Mouse (Mus musculus) effector memory CD4-positive, alpha-beta T cell, adult 5 months (primary cell): Measurements from ENCODE around the gene 1810024B03Rik. TPM values are rescaled to one million over a fixed set of nuclear protein-coding genes. Genes with fewer than 3 reads are reported as not detected.

Experiments used
- polyA plus RNA-seq: library from polyadenylated mRNA; unstranded; fragments of 100-300 nt; shearing (Covaris generic); gene quantifications from one replicate; pipeline ENCODE4 v1.2.1, GENCODE M21; 2017

The 1810024B03Rik gene
- polyA plus RNA-seq: 0.57 TPM

DNA sequence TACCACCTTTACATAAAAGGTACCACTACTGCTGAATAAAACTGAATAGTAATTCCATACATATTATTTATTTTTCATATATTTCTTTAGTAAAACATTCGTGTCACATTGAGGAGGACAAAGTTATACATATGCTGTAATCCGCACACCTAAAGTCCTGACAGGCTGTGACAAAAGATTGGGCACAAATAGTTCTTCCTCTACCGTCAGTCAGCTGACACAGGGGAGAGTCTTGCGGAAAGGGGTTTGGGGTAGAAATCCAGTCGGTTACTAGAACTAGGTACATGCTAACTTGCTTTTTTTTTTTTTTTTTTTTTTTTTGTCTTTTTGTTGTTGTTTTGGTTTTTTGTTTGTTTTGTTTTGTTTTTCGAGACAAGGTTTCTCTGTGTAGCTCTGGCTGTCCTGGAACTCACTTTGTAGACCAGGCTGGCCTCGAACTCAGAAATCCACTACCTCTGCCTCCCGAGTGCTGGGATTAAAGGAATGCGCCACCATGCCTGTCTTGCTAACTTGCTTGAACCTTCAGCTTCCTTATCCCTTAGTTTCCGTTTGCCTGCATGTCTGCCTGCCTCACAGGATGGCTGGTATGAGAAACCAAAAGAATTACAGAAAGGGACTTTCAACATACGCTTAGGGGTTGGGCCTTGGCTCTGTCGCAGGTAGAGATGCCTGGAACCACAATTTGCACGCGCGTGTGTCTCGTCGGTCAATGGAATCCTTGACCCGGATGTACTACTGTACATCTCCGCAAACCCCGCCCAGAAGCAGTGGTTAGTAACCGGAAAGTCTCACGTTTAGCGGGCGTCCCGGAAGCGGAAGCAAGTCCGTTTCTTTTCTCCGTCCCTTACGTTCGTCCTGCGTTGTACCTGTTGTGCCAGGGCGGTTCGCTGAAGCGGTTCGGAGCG is at the start of gene 1810024B03Rik, which contains the start of gene Snrnp200:
1810024B03Rik (minus strand) TSS at position 734 of the 905 bp plus-strand sequence.
Snrnp200 (plus strand) TSS at position 840 of the 905 bp plus-strand sequence.

DNA sequence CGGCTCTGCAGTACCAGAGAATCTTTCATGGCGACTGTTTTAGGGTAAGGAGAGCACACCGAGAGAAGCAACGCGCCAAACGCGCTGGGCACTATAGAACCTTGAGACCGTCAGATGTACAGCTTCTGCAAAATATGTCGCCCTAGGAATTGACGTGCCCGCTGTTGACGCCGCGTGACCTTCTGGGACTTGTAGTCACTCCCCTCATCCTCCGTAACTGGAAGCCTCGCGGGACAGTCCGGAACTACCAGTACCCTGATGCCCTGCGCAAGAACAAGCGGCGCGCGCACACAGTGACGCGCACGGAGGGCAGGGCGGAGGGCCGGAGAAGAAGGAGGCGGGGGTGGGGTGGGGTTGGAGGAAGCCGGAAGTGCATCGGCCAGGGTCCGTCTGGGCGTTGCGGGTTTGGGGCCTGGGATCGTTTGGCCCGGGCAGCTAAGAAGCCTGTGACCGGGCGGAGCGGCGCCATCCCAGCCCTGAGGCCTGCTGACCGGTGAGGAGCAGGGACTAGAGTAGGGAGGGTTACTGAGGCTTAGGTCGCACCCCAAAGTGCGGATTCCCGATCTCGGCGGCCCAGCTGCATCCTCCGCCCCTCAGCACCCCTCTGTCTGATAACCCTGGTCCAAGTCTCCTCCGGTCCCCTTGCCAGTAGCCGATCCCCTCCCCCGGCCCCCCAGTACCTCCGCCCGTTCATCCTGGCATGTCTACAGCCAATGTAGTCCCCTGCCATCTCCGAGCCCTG is 39.7 kb upstream of the 1810024B03Rik start, which contains the start of the genes Ciao1 and Tmem127:
Ciao1 (minus strand) TSS at position 225 of the 742 bp plus-strand sequence.
Tmem127 (plus strand) TSS at position 317 of the 742 bp plus-strand sequence.

DNA sequence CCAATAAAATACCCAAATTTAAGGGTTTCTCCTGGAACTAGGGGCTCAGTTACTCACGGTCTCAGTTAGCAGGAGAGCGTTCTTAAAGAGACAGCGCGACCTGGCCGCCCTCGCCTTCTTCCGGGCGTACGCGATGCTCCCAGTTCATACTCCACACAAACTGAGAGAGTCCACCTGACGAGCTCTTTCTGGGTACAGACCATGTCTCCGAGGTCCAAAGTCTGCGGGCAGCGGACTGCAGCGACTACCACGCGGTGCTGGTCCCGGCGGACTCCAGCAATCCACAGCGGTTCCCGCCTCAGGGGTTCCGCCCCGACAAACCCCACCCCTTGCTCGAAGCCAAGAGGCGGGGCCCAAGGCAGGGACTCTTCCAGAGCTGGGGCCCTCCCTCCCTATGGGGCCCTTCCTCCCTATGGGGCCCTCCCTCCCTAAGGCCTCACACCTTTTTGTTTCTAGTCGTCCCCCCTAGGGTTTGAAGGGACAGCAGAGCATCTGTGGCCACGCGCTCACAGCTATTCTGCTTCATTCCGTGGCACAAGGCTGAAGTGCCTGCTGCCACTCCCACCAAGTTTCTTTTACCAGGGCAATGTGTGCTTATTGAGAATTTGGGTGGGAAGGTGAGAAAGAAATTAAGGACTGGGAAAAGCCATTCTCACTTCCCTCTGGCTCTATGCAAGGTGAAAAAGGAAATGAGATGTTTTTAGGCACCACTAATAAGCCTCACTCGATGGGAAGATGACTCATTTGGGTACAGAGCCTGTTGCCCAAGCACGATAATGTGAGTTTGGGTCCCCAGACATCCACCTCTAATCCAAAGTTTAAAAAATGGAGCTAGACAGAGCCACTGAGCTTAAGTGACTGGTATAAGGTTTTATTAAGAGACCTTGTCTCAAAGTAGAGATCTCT is 64.7 kb downstream of the 1810024B03Rik start, which contains the start of gene Itpripl1:
Itpripl1 (minus strand) TSS at position 285 of the 906 bp plus-strand sequence.

Other genes starting within 250 kb of the 1810024B03Rik start
- gene Ap4e1, start 199.6 kb downstream of the 1810024B03Rik start, polyA plus RNA-seq: 13.7 TPM
- gene Blvra, start 137.6 kb downstream of the 1810024B03Rik start, polyA plus RNA-seq: 36.1 TPM
- gene Ncaph, start 74.3 kb downstream of the 1810024B03Rik start, polyA plus RNA-seq: 3.4 TPM
- gene Itpripl1, start 64.8 kb downstream of the 1810024B03Rik start, polyA plus RNA-seq: 2.1 TPM
- 88.5 TPM for gene Snrnp200, start 106 bp upstream of the 1810024B03Rik start, polyA plus RNA-seq
- 69.0 TPM for gene Ciao1, start 39.5 kb upstream of the 1810024B03Rik start, polyA plus RNA-seq
- gene Tmem127, start 39.6 kb upstream of the 1810024B03Rik start, polyA plus RNA-seq: 35.9 TPM
- gene Stard7, start 61.9 kb upstream of the 1810024B03Rik start, polyA plus RNA-seq: 51.3 TPM
- gene Dusp2, start 127.9 kb upstream of the 1810024B03Rik start, polyA plus RNA-seq: 749 TPM
- gene Astl, start 130.4 kb upstream of the 1810024B03Rik start, polyA plus RNA-seq: not detected
- not detected for gene Adra2b, start 154.9 kb upstream of the 1810024B03Rik start, polyA plus RNA-seq
- not detected for gene Gpat2, start 216.9 kb upstream of the 1810024B03Rik start, polyA plus RNA-seq
- gene Fahd2a, start 236.3 kb upstream of the 1810024B03Rik start, polyA plus RNA-seq: 18.3 TPM